Mouse (Mus musculus) erythroblast, embryonic 14.5 days (primary cell): ENCODE data around the gene Ncapg2. TPM values are rescaled to one million over a fixed set of nuclear protein-coding genes. Genes with fewer than 3 reads are reported as not detected.

ENCODE experiments used
- H3K27me3 ChIP-seq: 2 replicates; pipeline ENCODE4 v1.6.1; 2012; ENCODE audit warnings: inconsistent platforms; ENCODE audit not compliant: control insufficient read depth
- H3K36me3 ChIP-seq: 2 replicates; pipeline ENCODE4 v1.6.1; 2012; ENCODE audit warnings: mild to moderate bottlenecking, inconsistent platforms; ENCODE audit not compliant: control insufficient read depth
- H3K4me1 ChIP-seq: 2 replicates; pipeline ENCODE4 v1.6.1; 2012; ENCODE audit warnings: inconsistent platforms; ENCODE audit not compliant: control insufficient read depth
- H3K4me3 ChIP-seq: replicated peaks from 2 replicates; pipeline ENCODE3; 2012; ENCODE audit warnings: moderate library complexity, mild to moderate bottlenecking, inconsistent platforms
- H3K9me3 ChIP-seq: 2 replicates; pipeline ENCODE4 v1.6.1; 2012; ENCODE audit warnings: low read length, inconsistent platforms, mixed read lengths; ENCODE audit not compliant: control insufficient read depth
- GATA1 ChIP-seq: IDR thresholded peaks from 2 replicates; pipeline ENCODE4 v1.6.1; 2012; ENCODE audit warnings: low read length, inconsistent platforms, mixed read lengths
- TAL1 ChIP-seq: IDR thresholded peaks from 3 replicates; pipeline ENCODE4 v1.6.1; 2012; ENCODE audit warnings: low read length, inconsistent platforms, mixed read lengths
- polyA plus RNA-seq: library from polyadenylated mRNA; stranded (reverse); fragments of >175 nt; gene quantifications from 2 replicates; pipeline ENCODE4 v1.2.3, GENCODE M21; 2012

The Ncapg2 gene
- polyA plus RNA-seq, 1 experiment = 1.7 TPM

GRCm38 (mm10) chr12:116490575-116491356 lies 85.6 kb downstream of the Ncapg2 start:
- no peak for TF ChIP-seq GATA1
- no peak for TF ChIP-seq TAL1
- H3K4me3 ChIP-seq = no peak overlapping the region
- no peaks in the 10 kb centered on the region for H3K36me3 ChIP-seq
- H3K27me3 ChIP-seq = peaks cover 27% of the 10 kb centered on the region
- no peaks in the 10 kb centered on the region for H3K9me3 ChIP-seq
- H3K4me1 ChIP-seq = peaks cover 5% of the 10 kb centered on the region

- Histone ChIP-seq H3K4me3 (no peak overlapping the region), H3K9me3 (no peaks in the 10 kb centered on the region), H3K36me3 (no peaks in the 10 kb centered on the region), H3K4me1 (no peaks in the 10 kb centered on the region), H3K27me3 (no peaks in the 10 kb centered on the region)
- TF ChIP-seq TAL1 (no peak), GATA1 (no peak)
Observed at GRCm38 (mm10) chr12:116498666-116499065, 93.5 kb downstream of the Ncapg2 start.

- H3K9me3 ChIP-seq = no peaks in the 10 kb centered on the region
- H3K36me3 ChIP-seq = no peaks in the 10 kb centered on the region
- no peaks in the 10 kb centered on the region for H3K27me3 ChIP-seq
- no peaks in the 10 kb centered on the region for H3K4me1 ChIP-seq
- no peak overlapping the region for H3K4me3 ChIP-seq
- no peak for TF ChIP-seq GATA1
- no peak for TF ChIP-seq TAL1
Observed at GRCm38 (mm10) chr12:116500652-116501051, 95.5 kb downstream of the Ncapg2 start.

- Histone ChIP-seq H3K4me3 (no peak overlapping the region), H3K36me3 (no peaks in the 10 kb centered on the region), H3K9me3 (no peaks in the 10 kb centered on the region), H3K27me3 (no peaks in the 10 kb centered on the region), H3K4me1 (no peaks in the 10 kb centered on the region)
- TF ChIP-seq GATA1 (no peak), TAL1 (no peak)
Observed at GRCm38 (mm10) chr12:116512482-116512881, 107.3 kb downstream of the Ncapg2 start.

Other genes starting within 250 kb of the Ncapg2 start
- 0.06 and 0.16 TPM in 2 replicates for gene Wdr60, start 142.4 kb upstream of the Ncapg2 start, polyA plus RNA-seq
- gene Gm11027, start 130.0 kb upstream of the Ncapg2 start, polyA plus RNA-seq = not detected in 2 replicates
- gene Esyt2, start 124.2 kb upstream of the Ncapg2 start, polyA plus RNA-seq = 0.63 and 0.69 TPM in 2 replicates
- 0.03 TPM in 1 of 2 replicates, not detected in the other for gene Ptprn2, start 80.3 kb downstream of the Ncapg2 start, polyA plus RNA-seq